Mouse (Mus musculus) embryonic stem cell, embryonic (primary cell): ENCODE measurements around the gene Tat.

Source experiments
- CTCF ChIA-PET, 4 experiments: fragments of 300-600 bp in 2 of 4; fragments of 350-600 bp in 2 of 4; sonication (Branson Sonifier 250); formaldehyde crosslinking; loops; one replicate each; lab custom pipeline; 2022; ENCODE audit warnings: inconsistent platforms in 2 of 4; lab: Charles Lee
- POLR2A ChIA-PET, 4 experiments: fragments of 300-600 bp in 2 of 4; fragments of 350-600 bp in 2 of 4; sonication (Branson Sonifier 250); formaldehyde crosslinking; loops; one replicate each; lab custom pipeline; 2022; ENCODE audit warnings: antibody characterized with exemption in 4 of 4, inconsistent platforms in 1 of 4; lab: Charles Lee

Gene Tat

DNA sequence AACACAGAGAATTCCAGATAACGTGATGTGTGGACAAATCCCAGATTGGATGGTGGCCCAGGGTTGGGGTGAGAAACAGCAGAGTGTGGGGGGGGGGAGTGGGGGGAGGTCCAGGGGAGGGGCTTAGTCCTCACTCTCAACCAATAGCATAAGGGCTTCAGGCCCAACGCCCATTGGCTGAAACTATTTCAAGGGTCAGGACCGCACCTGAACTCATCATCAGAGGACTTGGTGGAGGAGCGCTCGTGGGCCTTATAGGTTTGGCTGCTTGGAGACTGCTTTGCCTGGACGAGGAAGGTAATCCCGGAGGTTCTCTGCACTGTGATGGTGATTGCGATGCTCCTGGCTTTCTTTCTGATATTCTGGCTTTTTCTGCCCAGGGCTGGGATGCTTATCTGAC, at the start of gene Tat:
Gene Tat (plus strand): TSS at position 214 of the 400 bp plus-strand sequence.
- CTCF ChIA-PET: interaction anchor here in 1 of 4 experiments (1.0 kb wide), 1 partner anchor 13 kb away, joined by 3 read pairs; no protein-coding TSS in a partner anchor
- POLR2A ChIA-PET: no interaction called here

GRCm38 (mm10) chr8:109941606-109942360, 48.5 kb upstream of the Tat start:
- POLR2A ChIA-PET: interaction anchor here in 1 of 4 experiments (0.6 kb wide), 1 partner anchor 261 kb away, joined by 3 read pairs; no protein-coding TSS in a partner anchor
- CTCF ChIA-PET: no interaction called here

DNA sequence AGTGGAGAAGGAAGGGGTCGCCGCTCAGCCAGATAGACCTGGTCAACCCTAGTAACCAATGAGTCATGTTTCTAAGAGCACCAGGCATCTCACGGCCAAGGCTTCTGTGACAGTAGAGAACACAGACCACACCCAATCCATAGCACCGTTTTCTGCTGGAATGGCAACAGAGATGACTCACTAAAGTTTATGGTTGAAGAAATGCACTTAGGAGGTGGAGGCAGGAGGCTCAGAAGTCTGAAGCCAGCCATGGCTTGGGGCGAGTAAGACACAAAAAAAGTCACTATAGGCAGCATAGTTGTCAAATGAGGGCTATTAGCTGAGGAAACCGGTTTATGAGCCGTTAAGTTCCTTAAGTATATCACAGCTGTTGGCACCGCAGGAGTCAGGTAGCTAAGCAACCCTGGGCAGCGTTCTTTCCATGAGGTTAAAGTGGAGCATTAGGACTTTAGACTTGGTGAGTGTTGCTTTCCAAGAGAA, 45.0 kb upstream of the Tat start:
- POLR2A ChIA-PET: interaction anchor here in 3 of 4 experiments (0.5 to 1.1 kb wide), 3 partner anchors 13 to 77 kb away, joined by 3 to 4 read pairs (median 3); partner anchors contain the start of gene Phlpp2 (in 1 of the 3)
- CTCF ChIA-PET: interaction anchor here in 2 of 4 experiments (0.7 to 1.2 kb wide), 3 partner anchors 11 to 24 kb away, joined by 3 to 4 read pairs (median 4); partner anchors contain the start of gene Marveld3 (in 1 of the 2)

- CTCF ChIA-PET: interaction anchor here in 1 of 4 experiments (0.7 to 0.9 kb wide), 2 partner anchors 11 to 23 kb away, joined by 4 read pairs; no protein-coding TSS in a partner anchor
- POLR2A ChIA-PET: interaction anchor here in 2 of 4 experiments (0.8 to 1.1 kb wide), 2 partner anchors 12 to 78 kb away, joined by 3 to 4 read pairs; partner anchors contain the start of gene Phlpp2 (in 1 of the 2)
These were observed 44.5 kb upstream of the Tat start for GRCm38 (mm10) chr8:109945694-109946093.

- ChIA-PET CTCF (interaction anchor here in 3 of 4 experiments (0.5 to 2.4 kb wide), 7 partner anchors 17 to 556 kb away, joined by 3 to 34 read pairs (median 4); partner anchors contain the start of gene Marveld3 (in 1 of the 3)), POLR2A (no interaction called here)
These were observed 44.0 kb upstream of the Tat start for GRCm38 (mm10) chr8:109946272-109946671.

DNA sequence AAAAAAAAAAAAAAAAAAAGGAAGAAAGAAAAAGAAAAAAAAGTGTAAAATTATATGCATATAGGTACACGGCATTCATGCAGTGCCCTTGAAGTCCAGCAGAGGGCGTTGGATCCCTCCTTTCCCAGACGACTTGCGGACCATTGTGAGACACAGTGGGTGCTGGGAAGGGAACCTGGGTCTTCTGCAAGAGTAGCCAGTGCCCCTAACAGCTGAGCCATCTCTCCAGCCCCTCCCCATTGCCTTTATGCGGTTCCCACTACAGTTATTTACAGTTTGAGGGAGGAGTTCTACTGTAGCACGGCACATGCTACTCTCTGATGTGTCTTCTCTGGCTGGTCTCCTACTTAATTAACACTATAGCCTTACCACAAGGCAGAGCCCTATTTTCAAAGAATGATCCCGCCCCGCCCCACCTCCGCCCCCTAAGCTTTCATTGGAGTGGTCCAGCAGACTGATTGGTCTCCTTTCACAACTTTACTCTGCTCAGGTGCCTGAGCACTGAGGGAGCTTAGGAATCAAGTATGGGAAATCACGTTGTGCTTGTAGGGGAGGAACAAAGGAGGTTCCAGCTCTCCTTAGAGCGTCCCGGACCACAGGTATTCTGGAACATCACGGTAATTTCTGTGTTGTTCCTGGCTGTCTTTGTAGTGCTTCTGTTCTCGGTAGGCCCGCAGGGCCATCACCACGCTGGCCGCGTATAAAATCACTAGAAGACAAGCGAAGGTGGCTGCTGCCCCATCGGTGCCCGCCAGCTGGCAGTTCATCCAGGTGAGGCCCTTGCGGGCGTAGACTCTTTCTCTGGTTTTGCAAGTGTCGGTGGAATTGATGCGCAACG, 42.6 kb upstream of the Tat start:
- CTCF ChIA-PET: interaction anchor here (0.5 to 2.5 kb wide), 38 partner anchors 8 to 1667 kb away, joined by 3 to 34 read pairs (median 4); partner anchors contain the start of genes Marveld3 (in 3 of the 4), Pkd1l3 (in 2 of the 4) and Phlpp2 (in 1 of the 4)
- POLR2A ChIA-PET: interaction anchor here (0.7 to 2.3 kb wide), 8 partner anchors 10 to 768 kb away, joined by 3 to 18 read pairs (median 3); no protein-coding TSS in a partner anchor

- CTCF ChIA-PET: interaction anchor here (0.5 to 2.5 kb wide), 24 partner anchors 8 to 1537 kb away, joined by 3 to 34 read pairs (median 4); partner anchors contain the start of genes Marveld3 (in 3 of the 4) and Pkd1l3 (in 1 of the 4)
- POLR2A ChIA-PET: interaction anchor here (0.7 to 2.3 kb wide), 7 partner anchors 9 to 575 kb away, joined by 3 to 18 read pairs (median 3); no protein-coding TSS in a partner anchor
These were observed 42.0 kb upstream of the Tat start for GRCm38 (mm10) chr8:109948285-109948564.

DNA sequence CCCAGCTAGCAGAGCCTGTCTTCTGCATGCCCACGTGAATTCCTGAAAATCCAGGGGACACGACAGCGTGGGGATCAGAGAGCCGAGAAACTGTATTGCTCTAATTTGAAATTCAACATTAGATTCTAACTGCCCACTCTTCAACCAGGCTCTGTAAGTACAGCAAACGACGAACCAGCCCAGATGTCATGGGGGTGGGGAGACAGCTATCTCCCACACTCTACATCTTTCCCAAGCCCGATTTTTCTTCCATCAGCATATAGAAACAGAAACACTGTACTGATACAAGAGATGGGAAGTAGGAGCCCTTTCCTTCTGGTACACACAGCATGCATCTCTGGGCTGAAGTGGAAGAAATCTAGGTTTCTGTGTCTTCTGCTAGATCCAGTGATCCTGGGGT, 38.1 kb upstream of the Tat start:
- CTCF ChIA-PET: interaction anchor here in 1 of 4 experiments (1.2 kb wide), 1 partner anchor 9 kb away, joined by 5 read pairs; the partner anchor contains the start of gene Marveld3
- POLR2A ChIA-PET: no interaction called here

DNA sequence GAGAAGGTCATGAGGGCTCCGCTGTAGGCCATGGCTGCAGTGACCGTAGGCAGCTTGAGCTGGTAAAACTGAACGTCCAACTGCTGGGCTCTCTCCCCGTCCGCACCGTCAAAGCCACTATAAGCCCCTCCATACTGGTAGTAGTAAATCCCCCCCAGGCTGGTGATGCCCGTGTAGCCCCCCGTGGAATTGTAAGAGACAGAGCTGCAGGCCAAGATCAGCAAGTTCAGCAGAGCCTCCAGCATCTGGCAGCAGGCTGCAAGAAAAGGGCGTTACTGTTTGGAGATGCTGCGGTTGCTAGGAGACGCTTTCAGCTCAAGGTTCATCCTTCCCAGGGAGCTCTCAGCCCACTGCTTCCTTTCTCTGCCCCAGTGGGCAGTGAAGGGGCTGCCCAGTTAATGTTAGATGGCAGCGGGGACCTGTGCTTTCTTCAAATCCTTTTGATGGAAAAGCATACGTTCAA, 35.7 kb upstream of the Tat start:
- POLR2A ChIA-PET: interaction anchor here in 2 of 4 experiments (0.5 to 0.7 kb wide), 3 partner anchors 58 to 1019 kb away, joined by 3 to 7 read pairs (median 3); no protein-coding TSS in a partner anchor
- CTCF ChIA-PET: interaction anchor here (0.6 to 1.1 kb wide), 5 partner anchors 9 to 359 kb away, joined by 4 to 10 read pairs (median 5); no protein-coding TSS in a partner anchor

- ChIA-PET POLR2A (interaction anchor here (0.6 to 2.2 kb wide), 14 partner anchors 7 to 960 kb away, joined by 3 to 18 read pairs (median 3); partner anchors contain the start of genes Dhodh (in 1 of the 4), Phlpp2 (in 1 of the 4) and Zfp821 (in 1 of the 4)), CTCF (interaction anchor here (0.5 to 2.1 kb wide), 13 partner anchors 8 to 805 kb away, joined by 3 to 20 read pairs (median 4); partner anchors contain the start of gene Zfp612 (in 1 of the 4))
These were observed 32.8 kb upstream of the Tat start for GRCm38 (mm10) chr8:109957167-109958028.

- ChIA-PET POLR2A (interaction anchor here in 3 of 4 experiments (0.6 to 2.2 kb wide), 10 partner anchors 8 to 537 kb away, joined by 3 to 18 read pairs (median 4); partner anchors contain the start of genes Phlpp2 (in 1 of the 3) and Zfp821 (in 1 of the 3)), CTCF (interaction anchor here (0.5 to 2.1 kb wide), 11 partner anchors 8 to 804 kb away, joined by 3 to 20 read pairs (median 4); partner anchors contain the start of gene Zfp612 (in 1 of the 4))
These were observed 32.1 kb upstream of the Tat start for GRCm38 (mm10) chr8:109958036-109958655.

DNA sequence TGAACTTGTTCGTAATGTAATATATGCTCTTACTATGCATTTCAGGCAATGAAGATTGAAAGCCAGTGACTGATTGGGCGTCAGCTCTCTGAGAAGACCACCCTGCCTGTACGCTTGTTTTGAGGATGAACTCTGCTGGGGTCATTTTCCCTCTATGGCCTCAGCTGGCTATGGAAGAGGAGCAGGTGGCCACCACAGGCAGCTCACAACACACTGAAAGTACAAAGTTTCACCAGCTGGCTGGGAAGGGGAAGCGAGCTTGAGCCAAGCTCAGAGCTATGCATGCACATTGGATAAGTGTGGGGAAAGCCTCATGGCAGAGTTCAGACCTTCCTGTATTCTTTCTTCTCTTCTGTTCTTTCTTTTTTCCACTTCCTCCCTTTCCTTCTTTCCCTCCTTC, 31.1 kb upstream of the Tat start:
- ChIA-PET POLR2A (interaction anchor here in 1 of 4 experiments (0.7 kb wide), 1 partner anchor 928 kb away, joined by 3 read pairs; no protein-coding TSS in a partner anchor), CTCF (no interaction called here)

GRCm38 (mm10) chr8:109961693-109962367, 28.4 kb upstream of the Tat start, which contains the start of gene Marveld3:
Gene Marveld3 (minus strand): TSS chr8:109962203.
- POLR2A ChIA-PET: interaction anchor here in 3 of 4 experiments (0.6 to 1.5 kb wide), 4 partner anchors 14 to 1662 kb away, joined by 3 to 4 read pairs (median 3); no protein-coding TSS in a partner anchor
- CTCF ChIA-PET: interaction anchor here (0.5 to 3.2 kb wide), 42 partner anchors 9 to 918 kb away, joined by 3 to 27 read pairs (median 4); no protein-coding TSS in a partner anchor

DNA sequence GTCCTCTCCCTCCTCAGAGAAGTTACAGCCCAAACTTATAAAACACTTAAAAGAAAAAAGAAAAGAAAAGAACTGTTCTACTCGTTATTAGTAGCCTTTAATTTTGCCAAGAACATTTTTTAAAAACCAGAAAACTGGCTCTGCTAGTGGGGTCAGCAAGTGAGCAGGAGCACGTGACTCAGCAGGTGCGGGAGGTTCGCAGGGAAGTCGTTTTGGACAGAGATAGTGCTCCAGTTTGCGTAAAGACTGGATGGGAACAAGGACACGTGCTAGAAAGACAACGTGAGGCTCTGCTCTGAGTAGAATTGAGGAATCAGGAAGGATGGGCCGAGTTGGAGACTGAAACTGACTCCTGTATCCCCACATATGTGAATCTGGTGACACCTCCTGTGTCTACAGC, 27.3 kb upstream of the Tat start:
- CTCF ChIA-PET: interaction anchor here (0.7 to 3.2 kb wide), 17 partner anchors 8 to 516 kb away, joined by 3 to 27 read pairs (median 4); no protein-coding TSS in a partner anchor
- POLR2A ChIA-PET: interaction anchor here in 1 of 4 experiments (1.2 kb wide), 1 partner anchor 119 kb away, joined by 3 read pairs; no protein-coding TSS in a partner anchor

GRCm38 (mm10) chr8:109963421-109963820, 26.8 kb upstream of the Tat start:
- CTCF ChIA-PET: interaction anchor here in 3 of 4 experiments (0.8 to 3.2 kb wide), 8 partner anchors 10 to 515 kb away, joined by 3 to 27 read pairs (median 5); no protein-coding TSS in a partner anchor
- POLR2A ChIA-PET: interaction anchor here in 2 of 4 experiments (0.7 to 1.2 kb wide), 2 partner anchors 68 to 118 kb away, joined by 3 read pairs; no protein-coding TSS in a partner anchor
